Comparison of ENCODE assay signal across 8 mouse cellular contexts in the genomic region with DNA sequence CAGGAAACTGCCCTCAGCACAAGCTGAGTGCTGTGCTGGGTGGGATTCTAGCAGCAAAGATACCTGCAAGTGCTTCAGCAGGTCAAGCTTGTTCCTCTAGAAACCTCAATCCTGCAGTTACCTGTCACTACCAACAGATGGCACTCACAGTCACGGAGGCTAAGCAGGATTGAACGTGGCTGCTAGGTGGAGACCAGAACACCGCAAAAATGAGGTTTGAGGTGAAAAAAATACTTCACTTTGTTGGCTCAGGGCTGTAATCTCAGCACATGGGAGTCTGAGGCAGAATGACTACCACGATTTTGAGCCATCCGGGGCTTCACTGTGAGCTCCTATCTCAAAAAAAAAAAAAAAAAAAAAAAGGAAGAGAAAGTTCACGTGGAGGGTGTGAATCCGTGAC. TPM values are rescaled to one million over a fixed set of nuclear protein-coding genes. Genes with fewer than 3 reads are reported as not detected.
DNase-seq lines count a peak whose midpoint lies in the region; ATAC-seq and TF ChIP-seq lines count a peak whose summit lies in the region.

No protein-coding gene starts in this region.

- peak; percentile 87 for TF ChIP-seq CTCF in G1E (IDR thresholded peaks at IDR 0.05; ENCODE audit: low read depth, low read length)
- peak; percentile 83 for TF ChIP-seq CTCF in liver, postnatal 0 days (IDR thresholded peaks at IDR 0.05; ENCODE audit: low read depth)

- H3K9me3 ChIP-seq in G1E (replicated peaks), result no peaks in the 10 kb centered on the region
- no peaks in the 10 kb centered on the region for H3K9me3 ChIP-seq in kidney, embryonic 14.5 days (ENCODE audit: control insufficient read depth, low read length)
- H3K9me3 ChIP-seq in liver, postnatal 0 days (ENCODE audit: low read length), result no peaks in the 10 kb centered on the region

- H3K4me1 ChIP-seq in G1E (ENCODE audit: insufficient read depth, low read depth, low read length), result peaks cover 5% of the 10 kb centered on the region; the same call in 1 of the 2 replicates
- H3K4me1 ChIP-seq in kidney, embryonic 14.5 days (ENCODE audit: control insufficient read depth, insufficient read depth, low read length), result no peaks in the 10 kb centered on the region
- H3K4me1 ChIP-seq in liver, postnatal 0 days (ENCODE audit: insufficient read depth), result no peaks in the 10 kb centered on the region

- H3K4me2 ChIP-seq in kidney, embryonic 14.5 days (replicated peaks; ENCODE audit: low read depth, low read length), result 0 out of 2 replicates have a peak overlapping the region, but pooled peaks have one; percentile 8
- H3K4me2 ChIP-seq in liver, postnatal 0 days (ENCODE audit: low read depth, low read length), result no peak overlapping the region

- DNase-seq in gastrocnemius, adult 18-20 months (ENCODE audit: low spot score), result peak; percentile 42
- no peak for DNase-seq in gastrocnemius, postnatal 25 days
- peak; percentile 20 for DNase-seq in G1E (ENCODE audit: low spot score)
- DNase-seq in liver, postnatal 0 days, result no peak
- DNase-seq in right cerebral cortex, postnatal 10 days (ENCODE audit: low spot score in 2 of 2), result peak; percentile 37 to 61

- H3K27me3 ChIP-seq in G1E (ENCODE audit: insufficient read depth, low read length), result peaks cover 21% of the 10 kb centered on the region; the same call in 1 of the 2 replicates
- H3K27me3 ChIP-seq in kidney, embryonic 14.5 days (ENCODE audit: control insufficient read depth, insufficient read depth, low read length), result no peaks in the 10 kb centered on the region
- no peaks in the 10 kb centered on the region for H3K27me3 ChIP-seq in liver, postnatal 0 days (ENCODE audit: insufficient read depth, low read length)

- ATAC-seq in G1E (ENCODE audit: extremely low read depth, insufficient number of reproducible peaks, low FRiP score, poor library complexity, severe bottlenecking), result no peak
- ATAC-seq in cerebellum, adult (ENCODE audit: insufficient number of reproducible peaks, low FRiP score, low TSS enrichment), result peak; percentile 43; the same call in 1 of the 2 replicates
- ATAC-seq in frontal cortex, adult (ENCODE audit: low TSS enrichment), result peak; percentile 70
- ATAC-seq in kidney, embryonic 14.5 days (ENCODE audit: low FRiP score, low TSS enrichment), result no peak
- ATAC-seq in liver, postnatal 0 days, result no peak

- H3K4me3 ChIP-seq in G1E (ENCODE audit: low read depth, low read length), result no peak overlapping the region
- no peak overlapping the region for H3K4me3 ChIP-seq in kidney, embryonic 14.5 days (ENCODE audit: low read length)
- H3K4me3 ChIP-seq in liver, postnatal 0 days (ENCODE audit: low read depth, low read length), result no peak overlapping the region

- H3K36me3 ChIP-seq in G1E (replicated peaks), result no peaks in the 10 kb centered on the region
- no peaks in the 10 kb centered on the region for H3K36me3 ChIP-seq in kidney, embryonic 14.5 days (ENCODE audit: control insufficient read depth, insufficient read depth, low read length)
- no peaks in the 10 kb centered on the region for H3K36me3 ChIP-seq in liver, postnatal 0 days (replicated peaks; ENCODE audit: insufficient read depth, low read length)

- TF ChIP-seq EP300 in liver, postnatal 0 days (IDR thresholded peaks at IDR 0.05; ENCODE audit: low read depth), result no peak

- H3K27ac ChIP-seq in kidney, embryonic 14.5 days (ENCODE audit: low read depth, low read length), result no peak overlapping the region
- H3K27ac ChIP-seq in liver, postnatal 0 days (ENCODE audit: low read depth), result no peak overlapping the region

- no peak overlapping the region for H3K9ac ChIP-seq in kidney, embryonic 14.5 days (ENCODE audit: low read depth, low read length)
- no peak overlapping the region for H3K9ac ChIP-seq in liver, postnatal 0 days (replicated peaks)

- WGBS in kidney, embryonic 14.5 days, result 37% methylated on average over 7 of the region's 7 CpGs
- 11% methylated on average over 7 of the region's 7 CpGs for WGBS in liver, postnatal 0 days (ENCODE audit: insufficient replicate concordance)

RNA-seq across cellular contexts. Expression of a gene that starts 50.4 kb away (rescaled TPM):
- not detected for total RNA-seq in gastrocnemius, adult 18-20 months (2021)
- not detected for total RNA-seq in gastrocnemius, postnatal 25 days (2021)
- not detected in 2 replicates for total RNA-seq in G1E (2014; fragmentation: Nextera tagmentation)
- total RNA-seq in G1E (2017), result 0.11 TPM in 1 of 2 replicates, not detected in the other
- not detected in 2 replicates for polyA plus RNA-seq in G1E (2012)
- 0.20 and 0.46 TPM in 2 replicates for polyA plus RNA-seq in kidney, embryonic 14.5 days (2014; fragmentation: Nextera tagmentation; extraction: Ambion mirVana)
- not detected in 2 replicates for polyA plus RNA-seq in liver, postnatal 0 days (2015; fragmentation: Nextera tagmentation; extraction: Ambion mirVana)

RNA-seq across cellular contexts. Expression of a gene that starts 52.4 kb away (rescaled TPM):
- total RNA-seq in gastrocnemius, adult 18-20 months (2021), result not detected
- total RNA-seq in gastrocnemius, postnatal 25 days (2021), result not detected
- 42.7 and 44.6 TPM in 2 replicates for total RNA-seq in G1E (2014; fragmentation: Nextera tagmentation)
- 28.5 and 30.8 TPM in 2 replicates for total RNA-seq in G1E (2017)
- 0.39 and 1.1 TPM in 2 replicates for polyA plus RNA-seq in G1E (2012)
- polyA plus RNA-seq in kidney, embryonic 14.5 days (2014; fragmentation: Nextera tagmentation; extraction: Ambion mirVana), result 0.19 TPM in 1 of 2 replicates, not detected in the other
- polyA plus RNA-seq in liver, postnatal 0 days (2015; fragmentation: Nextera tagmentation; extraction: Ambion mirVana), result 7.2 and 7.9 TPM in 2 replicates

Comparison
In these comparisons a context has a peak if more than half of its experiments do, and no peak if none do; other contexts are left out.
1. DNase-seq: peak in gastrocnemius, adult 18-20 months (single experiment), G1E (single experiment) and right cerebral cortex, postnatal 10 days (2 of 2); none in gastrocnemius, postnatal 25 days (single experiment) and liver, postnatal 0 days (single experiment).
2. ATAC-seq: peak in cerebellum, adult (single experiment) and frontal cortex, adult (single experiment); none in G1E (single experiment), kidney, embryonic 14.5 days (single experiment) and liver, postnatal 0 days (single experiment).
3. RNA of a gene that starts 52.4 kb away (total RNA-seq): 28.5 to 44.6 TPM in G1E; not detected in gastrocnemius, adult 18-20 months and not detected in gastrocnemius, postnatal 25 days; every median in the first group is over 10 times any median in the second.